Mouse (Mus musculus): ENCODE measurements at regions not wholly inside any gene's neighbourhood (a gene's known extent, or its start where the extent isn't known, plus 50 kb on each side); places are given as distances from the start of the nearest gene placed in this dataset.

DNA sequence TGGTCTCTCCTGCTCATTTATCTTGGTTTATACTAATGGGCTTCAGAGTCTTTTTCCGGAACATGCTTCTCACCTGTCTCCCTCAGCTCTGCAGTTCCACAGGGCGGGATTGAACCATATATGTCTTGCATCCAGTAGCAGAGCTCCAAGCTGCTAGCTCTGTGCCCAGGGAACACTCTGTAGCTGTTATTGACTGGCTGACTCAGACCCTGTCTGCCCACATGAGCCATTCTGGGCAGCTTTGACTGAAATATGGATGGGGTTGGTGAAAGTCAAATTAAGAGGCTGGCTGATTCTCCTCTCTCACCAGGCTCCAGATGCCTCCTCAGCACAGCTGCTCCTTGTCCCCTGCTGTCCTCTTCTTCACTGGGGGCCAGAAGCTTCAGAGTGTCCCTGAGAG lies 81.4 kb upstream of the Irf2bp2 start:
- DNase-seq, result no peak

- peak; percentile 92 for DNase-seq
Measured at GRCm38 (mm10) chr8:126673038-126673740, 79.4 kb upstream of the Irf2bp2 start.

DNA sequence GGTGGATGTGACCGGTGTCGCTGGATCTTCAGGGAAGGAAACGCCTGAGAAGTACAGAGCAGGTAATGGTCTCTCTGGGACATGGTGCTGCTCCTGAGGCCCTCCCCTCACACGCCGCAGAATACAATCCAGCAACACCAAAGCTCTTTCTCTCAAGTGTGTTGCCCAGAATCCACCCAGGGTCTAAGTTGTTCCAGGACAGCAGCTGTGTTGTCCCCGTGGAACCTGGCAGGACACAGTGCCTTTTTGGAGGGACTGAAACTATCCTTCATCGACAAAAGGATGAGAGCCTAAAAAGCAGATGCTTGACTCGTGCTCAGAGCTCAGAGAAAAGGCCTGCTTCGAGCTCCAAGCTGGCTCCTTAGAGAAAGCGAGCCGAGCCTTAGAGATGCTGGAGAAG lies 77.8 kb upstream of the Irf2bp2 start:
- DNase-seq, result no peak

- DNase-seq, result no peak
Measured at GRCm38 (mm10) chr8:126669919-126670318, 76.1 kb upstream of the Irf2bp2 start.

DNA sequence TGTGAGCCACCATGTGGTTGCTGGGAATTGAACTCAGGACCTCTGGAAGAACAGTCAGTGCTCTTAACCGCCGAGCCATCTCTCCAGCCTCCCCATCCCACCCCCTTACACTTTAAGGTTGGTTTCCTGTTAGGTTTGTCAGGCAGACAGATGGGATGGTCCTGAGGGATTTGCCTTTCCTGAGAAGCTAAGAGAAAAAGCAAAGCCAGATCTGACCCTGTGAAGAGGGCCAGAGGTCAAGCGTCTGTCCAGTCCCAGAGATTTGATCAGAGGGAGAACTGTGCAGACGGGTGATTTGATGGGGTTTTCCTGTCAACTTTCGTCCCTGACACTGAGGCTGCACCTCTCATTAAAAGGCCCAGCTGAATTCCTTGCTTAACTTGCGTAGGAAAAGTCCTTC lies 75.4 kb upstream of the Irf2bp2 start:
- DNase-seq, result no peak

GRCm38 (mm10) chr8:126668657-126669025 lies 74.9 kb upstream of the Irf2bp2 start:
- DNase-seq, result no peak

DNA sequence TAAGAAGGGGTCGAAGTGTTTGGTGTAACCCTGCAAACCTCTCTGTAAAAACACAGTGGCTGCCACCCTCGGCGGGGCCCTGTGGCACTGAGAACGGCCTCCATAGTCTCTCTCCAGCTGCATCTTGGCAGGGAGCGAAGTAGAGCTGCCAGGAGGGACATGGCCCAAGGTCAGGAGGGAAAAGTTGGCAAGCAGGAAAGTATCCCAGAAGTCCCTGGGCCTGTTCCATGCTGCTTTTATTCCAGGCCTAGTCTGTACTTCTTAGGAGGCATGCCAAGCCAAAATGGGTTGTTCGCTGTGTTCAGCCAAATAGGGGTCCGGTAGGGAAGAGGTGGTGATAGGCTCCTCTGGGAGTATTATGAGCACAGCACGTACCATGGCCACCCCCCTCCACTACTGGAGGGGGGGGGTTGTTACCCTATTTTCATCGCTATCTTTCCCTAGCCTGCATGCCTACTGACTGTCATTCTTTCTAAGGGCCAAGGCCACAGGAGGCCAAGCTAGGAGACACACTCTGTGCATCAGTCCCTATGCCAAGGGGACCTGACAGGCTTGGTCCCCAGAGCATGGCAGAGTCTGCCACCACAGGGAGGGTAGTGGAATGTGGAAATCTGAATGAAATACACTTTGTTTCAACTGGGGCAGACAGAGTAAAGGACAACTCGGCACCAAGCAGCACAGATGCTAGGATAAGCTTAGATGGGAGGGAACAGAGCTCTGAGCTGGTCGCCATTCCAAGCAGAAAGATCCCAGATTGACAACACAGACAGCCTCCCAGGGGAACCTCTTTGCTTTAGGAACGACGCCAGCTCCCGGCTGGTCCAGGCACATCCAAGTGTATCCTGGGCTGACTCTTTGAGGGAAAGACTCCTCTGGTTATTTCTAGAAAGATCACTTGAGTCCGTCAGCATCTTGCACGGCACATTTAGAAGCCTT lies 74.2 kb upstream of the Irf2bp2 start:
- peak; percentile 48 for DNase-seq

DNA sequence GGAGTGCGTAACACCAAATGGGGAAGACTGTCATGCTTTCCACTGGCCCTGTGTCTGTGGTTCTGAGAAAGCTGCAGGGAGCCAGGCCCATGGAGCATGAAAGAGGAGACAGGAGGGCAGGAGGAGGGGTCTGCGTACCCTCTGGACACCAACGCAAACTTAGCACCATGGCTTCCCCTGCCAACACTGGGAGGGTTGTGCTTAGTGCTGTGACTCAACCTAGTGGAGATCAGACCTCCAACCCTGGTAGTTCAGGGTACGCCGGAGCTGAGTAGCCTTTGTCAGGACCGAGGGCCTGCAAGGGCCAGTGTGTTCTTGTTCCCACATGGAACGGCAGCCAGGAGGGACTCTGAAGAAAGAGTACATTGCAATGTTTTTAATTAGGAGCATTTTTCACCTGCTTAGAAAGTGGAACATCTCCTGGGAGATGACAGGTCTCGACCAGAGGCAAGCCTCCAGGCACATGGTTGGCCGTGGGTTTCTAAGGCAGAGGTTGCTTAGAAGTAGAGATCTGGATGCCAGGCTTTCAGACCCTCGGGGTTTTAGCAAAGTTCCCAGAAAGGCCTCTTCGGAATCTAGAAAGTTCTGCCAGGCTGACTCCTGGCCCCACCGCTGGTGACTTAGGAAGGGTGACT lies 73.4 kb upstream of the Irf2bp2 start:
- no peak for DNase-seq

GRCm38 (mm10) chr8:126666327-126667085 lies 72.7 kb upstream of the Irf2bp2 start:
- DNase-seq, result peak; percentile 100

DNA sequence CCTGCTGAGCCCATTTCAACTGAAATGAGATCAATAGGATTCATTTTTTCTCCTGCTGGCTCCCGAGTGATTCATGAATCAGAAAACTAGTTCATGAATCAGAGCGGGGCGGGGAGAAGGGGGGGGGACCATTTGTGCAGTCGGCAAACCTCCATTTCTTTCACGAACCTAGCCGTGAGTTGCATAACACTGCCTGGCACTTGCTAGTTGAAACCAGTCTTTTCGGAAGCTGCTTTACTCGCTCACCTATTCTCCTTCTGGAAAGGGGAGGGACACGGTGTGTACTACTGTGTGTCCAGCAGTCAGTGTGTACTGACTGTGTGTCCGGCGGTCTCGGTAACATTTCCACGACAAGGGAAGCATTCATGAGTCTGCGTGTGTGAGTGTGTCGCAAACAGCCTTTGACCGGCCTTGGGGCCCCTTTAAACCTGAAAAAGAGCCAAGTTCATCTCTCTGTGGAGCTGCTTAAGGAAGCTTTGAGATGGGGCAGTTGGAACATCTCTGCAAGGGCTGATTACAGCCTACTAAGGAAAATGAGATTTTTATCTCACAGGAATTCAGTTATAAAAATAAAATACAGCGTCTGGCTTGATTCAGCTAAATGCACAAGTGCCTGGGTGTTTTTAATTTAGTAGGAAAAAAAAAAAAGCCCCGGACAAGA lies 71.9 kb upstream of the Irf2bp2 start:
- DNase-seq, result peak; percentile 79

DNA sequence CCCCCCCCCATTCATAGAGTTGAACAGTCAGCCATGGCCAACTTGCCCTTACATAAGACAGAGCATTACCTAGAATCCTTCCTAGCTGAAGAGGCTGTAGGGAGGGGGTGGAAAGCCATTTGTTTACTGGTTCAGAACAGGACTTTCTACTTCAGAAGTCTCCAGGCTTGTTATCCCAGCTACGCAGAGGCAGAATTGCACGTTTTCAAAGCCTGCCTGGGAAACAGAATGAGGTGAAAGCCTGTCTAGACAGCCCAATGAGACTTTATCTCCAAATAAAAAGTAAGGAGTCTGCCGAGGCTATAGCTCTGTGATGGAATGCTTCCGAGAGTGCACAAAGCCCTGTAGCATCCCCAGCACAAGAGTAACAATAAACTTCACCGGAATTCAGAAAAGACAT lies 71.1 kb upstream of the Irf2bp2 start:
- no peak for DNase-seq

GRCm38 (mm10) chr8:126662797-126663784 lies 69.3 kb upstream of the Irf2bp2 start:
- DNase-seq, result no peak

GRCm38 (mm10) chr8:126662151-126662550 lies 68.4 kb upstream of the Irf2bp2 start:
- DNase-seq, result no peak

- DNase-seq, result no peak
Measured at GRCm38 (mm10) chr8:126661511-126662142, 67.8 kb upstream of the Irf2bp2 start.

- DNase-seq, result peak; percentile 72
Measured at GRCm38 (mm10) chr8:126660658-126661316, 67.0 kb upstream of the Irf2bp2 start.

DNA sequence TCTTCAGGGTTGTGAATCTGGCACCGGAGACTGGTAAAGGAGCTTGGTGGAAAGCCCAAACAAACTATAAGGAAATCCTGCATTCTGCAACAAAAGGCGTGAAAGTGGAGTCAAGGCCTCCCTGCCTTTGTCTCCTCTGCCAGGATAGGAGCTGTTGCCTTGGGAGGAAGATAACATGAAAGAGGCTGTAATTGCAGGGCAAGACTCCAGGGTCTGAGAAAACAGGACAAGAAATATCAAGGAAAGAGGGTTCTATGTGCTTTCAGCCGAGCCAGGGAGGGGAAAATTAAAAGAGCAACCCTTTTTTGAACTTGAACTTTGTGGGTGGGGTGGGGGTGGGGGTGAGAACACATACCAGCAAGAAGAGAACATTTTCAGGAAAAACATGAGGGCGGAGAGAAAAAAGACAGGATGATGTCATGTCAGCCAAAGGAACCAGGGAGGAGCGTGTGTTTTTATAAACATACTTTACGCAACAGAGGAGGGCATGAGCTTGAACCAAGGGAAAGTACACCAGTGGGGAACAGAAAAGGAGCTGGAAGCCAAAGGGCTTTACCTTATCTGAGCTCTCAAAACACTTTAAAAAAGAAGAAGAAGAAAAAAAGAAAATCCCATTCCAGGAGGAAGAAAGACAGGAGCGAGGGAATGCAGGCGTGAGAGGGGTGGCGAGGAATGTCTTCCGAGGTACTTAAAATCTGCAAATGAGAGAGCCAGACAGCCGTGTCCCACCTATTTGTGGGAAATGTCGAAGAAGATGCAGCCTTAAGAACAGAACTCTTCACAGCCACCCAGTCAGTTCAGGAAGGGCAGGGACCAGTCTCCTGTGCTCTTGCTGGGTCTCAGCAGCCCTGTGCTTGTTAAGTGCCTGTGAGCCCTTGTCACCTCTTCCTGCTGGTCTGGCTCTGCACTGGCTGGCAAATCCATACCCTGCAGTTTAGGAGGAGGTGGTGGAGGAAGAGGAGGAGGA lies 66.2 kb upstream of the Irf2bp2 start:
- DNase-seq, result peak; percentile 37

GRCm38 (mm10) chr8:126657546-126657945 lies 63.8 kb upstream of the Irf2bp2 start:
- DNase-seq, result no peak

DNA sequence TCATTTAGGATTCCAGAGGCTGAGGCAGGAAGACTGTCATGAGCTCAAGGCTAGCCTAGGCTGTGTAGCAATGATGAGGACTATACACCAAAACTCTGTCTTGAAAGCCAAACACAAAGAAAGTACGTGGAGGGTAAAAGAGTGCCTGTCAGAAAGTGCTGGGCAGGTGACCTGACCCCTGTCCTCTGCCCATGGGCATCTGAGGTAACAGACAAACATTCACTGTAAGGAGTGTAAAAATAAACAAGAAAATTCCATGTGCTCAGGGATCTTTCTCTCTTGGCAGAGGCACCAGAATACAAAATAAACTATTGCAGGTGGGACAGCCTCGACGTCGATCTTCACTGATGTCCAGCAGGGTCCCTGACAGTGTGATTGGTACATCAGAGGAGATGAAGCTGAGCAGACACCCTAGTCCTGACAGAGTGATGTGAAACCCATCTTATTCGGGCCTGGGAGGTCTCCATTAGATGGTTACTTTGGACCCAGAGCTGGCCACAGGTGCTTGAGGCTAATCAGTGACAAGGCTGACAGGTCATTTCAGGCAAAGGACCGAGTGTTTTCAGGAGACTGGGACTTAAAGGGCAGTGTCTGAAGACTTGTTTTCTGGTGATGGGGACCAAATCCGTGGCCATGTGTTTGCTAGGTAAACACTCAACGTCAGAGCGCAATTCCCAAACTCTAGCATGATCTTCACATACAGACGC lies 62.9 kb upstream of the Irf2bp2 start:
- no peak for DNase-seq

All from retina, postnatal 1 day (tissue).